Mouse (Mus musculus) spleen, adult 2 months (tissue): ENCODE data around the gene Araf. TPM values are rescaled to one million over a fixed set of nuclear protein-coding genes. Genes with fewer than 3 reads are reported as not detected.

ENCODE experiments used
- DNase-seq, 2 experiments: peaks; one replicate each; pipeline versions ENCODE4 v3.0.0 to v3.0.0-alpha.2; 2012 to 2021; ENCODE audit warnings: low spot score in 2 of 2, low read depth in 1 of 2
- H3K27ac ChIP-seq: fragments of 200-500 bp; 2 replicates; pipeline ENCODE4 v1.5.1; 2012; ENCODE audit warnings: low read length, inconsistent platforms; ENCODE audit not compliant: insufficient read depth
- H3K27me3 ChIP-seq: fragments of 200-500 bp; 2 replicates; pipeline ENCODE4 v1.6.1; 2012; ENCODE audit warnings: mild to moderate bottlenecking, moderate library complexity, low read length, inconsistent platforms; ENCODE audit not compliant: control insufficient read depth, insufficient read depth
- H3K36me3 ChIP-seq: fragments of 200-500 bp; 2 replicates; pipeline ENCODE4 v1.6.1; 2012; ENCODE audit warnings: mild to moderate bottlenecking, low read length, inconsistent platforms; ENCODE audit not compliant: control insufficient read depth, insufficient read depth
- H3K4me1 ChIP-seq: fragments of 200-500 bp; 2 replicates; pipeline ENCODE4 v1.6.1; 2011; ENCODE audit warnings: inconsistent platforms; ENCODE audit not compliant: control insufficient read depth, insufficient read depth, insufficient read length
- H3K4me3 ChIP-seq: fragments of 200-500 bp; 2 replicates; pipeline ENCODE4 v1.5.1; 2011; ENCODE audit warnings: mild to moderate bottlenecking, inconsistent platforms; ENCODE audit not compliant: insufficient read depth, insufficient read length; ENCODE audit errors: extremely low read depth
- CTCF ChIP-seq: fragments of 200-500 bp; IDR thresholded peaks from 2 replicates; pipeline ENCODE4 v1.5.1; 2011; ENCODE audit warnings: mild to moderate bottlenecking, inconsistent platforms; ENCODE audit not compliant: insufficient read depth, insufficient read length, insufficient replicate concordance; ENCODE audit errors: extremely low read depth
- POLR2A ChIP-seq: fragments of 200-500 bp; IDR thresholded peaks from 2 replicates; pipeline ENCODE4 v1.6.1; 2011; ENCODE audit warnings: low read depth, low read length, inconsistent platforms
- WGBS: fragments of 180-500 bp; shearing (Covaris S2); methylation state at CpG from one replicate; pipeline ENCODE4 v1.1.7; 2018; 5-methylcytosine and 5-hydroxymethylcytosine counted together
- polyA plus RNA-seq: library from polyadenylated mRNA; depleted of rRNA; stranded (reverse); fragments of >200 nt; gene quantifications from 2 replicates; pipeline ENCODE4 v1.2.3, GENCODE M21; 2012; rRNA removed

Gene Araf
- polyA plus RNA-seq = 143 and 164 TPM in 2 replicates

GRCm38 (mm10) chrX:20797681-20798080 is at the start of gene Araf:
Araf (plus strand) TSS chrX:20797814.
- no peak for DNase-seq
- Histone ChIP-seq H3K4me1 (no peaks in the 10 kb centered on the region; the same call in 1 of the 2 replicates), H3K27ac (peak within 1 kb of the TSS; percentile 78), H3K36me3 (no peaks in the 10 kb centered on the region), H3K4me3 (peak within 1 kb of the TSS; percentile 62; the same call in 1 of the 2 replicates), H3K27me3 (no peaks in the 10 kb centered on the region)
- TF ChIP-seq POLR2A (no peak), CTCF (no peak)
- WGBS = 21% methylated on average over 5 of the region's 7 CpGs

GRCm38 (mm10) chrX:20748829-20749228 is 48.8 kb upstream of the Araf start:
- no peak for TF ChIP-seq CTCF
- TF ChIP-seq POLR2A = no peak
- Histone ChIP-seq H3K27me3 (no peaks in the 10 kb centered on the region), H3K4me1 (no peaks in the 10 kb centered on the region), H3K4me3 (no peak overlapping the region), H3K27ac (no peak overlapping the region), H3K36me3 (no peaks in the 10 kb centered on the region)
- DNase-seq = no peak
- 88% methylated on average over 2 of the region's 2 CpGs for WGBS

DNA sequence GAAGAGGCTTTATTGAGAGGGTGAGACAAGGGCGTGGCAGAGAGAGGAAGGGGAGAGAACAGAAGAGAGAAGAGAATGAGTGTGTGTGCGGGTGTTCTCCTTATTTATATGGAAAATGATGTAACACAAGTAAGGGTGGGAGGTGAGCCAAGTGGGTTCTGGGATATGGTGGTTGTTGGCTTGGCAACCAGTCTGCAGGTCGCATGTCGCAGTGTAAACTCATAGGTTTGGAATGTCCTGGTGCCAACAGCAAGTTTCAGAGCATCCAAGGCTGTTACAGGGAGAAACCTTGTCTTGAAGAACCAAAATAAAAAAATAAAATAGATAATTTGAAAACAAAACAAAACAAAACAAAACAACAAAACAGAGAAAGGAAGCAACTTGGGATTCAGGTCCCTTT is 36.4 kb upstream of the Araf start:
- no peaks in the 10 kb centered on the region for H3K4me1 ChIP-seq
- TF ChIP-seq CTCF (no peak), POLR2A (no peak)
- no peaks in the 10 kb centered on the region for H3K27me3 ChIP-seq
- H3K4me3 ChIP-seq = no peak overlapping the region
- H3K27ac ChIP-seq = no peak overlapping the region
- no peaks in the 10 kb centered on the region for H3K36me3 ChIP-seq
- DNase-seq = no peak
- WGBS = 85% methylated on average over 4 of the region's 4 CpGs

DNA sequence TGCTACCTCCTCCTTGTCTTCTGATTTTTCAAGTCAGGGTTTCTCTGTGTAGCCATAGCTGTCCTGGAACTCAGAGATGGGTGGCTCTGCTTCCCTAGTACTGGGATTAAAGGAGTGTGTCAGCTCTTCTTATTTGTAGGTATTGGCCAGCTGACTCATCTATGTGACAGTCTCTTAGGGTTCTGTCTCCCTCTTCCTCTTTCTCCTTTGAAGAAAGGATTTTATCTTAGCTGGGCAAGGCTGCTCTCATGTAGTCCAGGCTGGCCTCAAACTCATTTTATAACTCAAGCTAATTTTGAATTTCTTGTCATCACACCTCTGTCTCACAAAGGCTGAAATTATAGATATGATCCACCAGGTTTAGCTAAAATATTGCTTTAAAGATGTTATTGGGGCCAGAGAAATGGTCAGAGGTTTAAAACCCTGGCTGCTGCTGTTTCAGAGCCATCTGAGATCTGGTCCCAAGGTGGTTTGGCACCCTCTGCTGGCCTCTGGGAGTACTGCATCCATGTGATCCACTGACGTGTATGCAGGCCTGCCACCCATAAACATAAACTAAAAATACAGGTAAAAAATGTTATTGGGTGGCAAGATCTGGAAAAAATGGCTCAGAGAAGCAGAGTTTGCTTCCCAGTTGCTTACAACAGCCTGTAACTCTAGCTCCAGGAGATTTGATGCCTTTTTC is 26.8 kb upstream of the Araf start:
- 13% methylated on average over 1 of the region's 1 CpGs for WGBS
- H3K4me3 ChIP-seq = no peak overlapping the region
- H3K27ac ChIP-seq = no peak overlapping the region
- DNase-seq = peak; percentile 62 to 78
- TF ChIP-seq CTCF (peak; percentile 64; the same call in 1 of the 2 replicates), POLR2A (no peak)
- no peaks in the 10 kb centered on the region for H3K4me1 ChIP-seq
- H3K36me3 ChIP-seq = no peaks in the 10 kb centered on the region
- no peaks in the 10 kb centered on the region for H3K27me3 ChIP-seq

- H3K4me3 ChIP-seq = no peak overlapping the region
- WGBS = 51% methylated on average over 2 of the region's 2 CpGs
- no peaks in the 10 kb centered on the region for H3K27me3 ChIP-seq
- H3K4me1 ChIP-seq = no peaks in the 10 kb centered on the region
- H3K27ac ChIP-seq = no peak overlapping the region
- H3K36me3 ChIP-seq = no peaks in the 10 kb centered on the region
- TF ChIP-seq CTCF (no peak), POLR2A (no peak)
- no peak for DNase-seq
These were observed 25.9 kb upstream of the Araf start for GRCm38 (mm10) chrX:20771666-20772065.

DNA sequence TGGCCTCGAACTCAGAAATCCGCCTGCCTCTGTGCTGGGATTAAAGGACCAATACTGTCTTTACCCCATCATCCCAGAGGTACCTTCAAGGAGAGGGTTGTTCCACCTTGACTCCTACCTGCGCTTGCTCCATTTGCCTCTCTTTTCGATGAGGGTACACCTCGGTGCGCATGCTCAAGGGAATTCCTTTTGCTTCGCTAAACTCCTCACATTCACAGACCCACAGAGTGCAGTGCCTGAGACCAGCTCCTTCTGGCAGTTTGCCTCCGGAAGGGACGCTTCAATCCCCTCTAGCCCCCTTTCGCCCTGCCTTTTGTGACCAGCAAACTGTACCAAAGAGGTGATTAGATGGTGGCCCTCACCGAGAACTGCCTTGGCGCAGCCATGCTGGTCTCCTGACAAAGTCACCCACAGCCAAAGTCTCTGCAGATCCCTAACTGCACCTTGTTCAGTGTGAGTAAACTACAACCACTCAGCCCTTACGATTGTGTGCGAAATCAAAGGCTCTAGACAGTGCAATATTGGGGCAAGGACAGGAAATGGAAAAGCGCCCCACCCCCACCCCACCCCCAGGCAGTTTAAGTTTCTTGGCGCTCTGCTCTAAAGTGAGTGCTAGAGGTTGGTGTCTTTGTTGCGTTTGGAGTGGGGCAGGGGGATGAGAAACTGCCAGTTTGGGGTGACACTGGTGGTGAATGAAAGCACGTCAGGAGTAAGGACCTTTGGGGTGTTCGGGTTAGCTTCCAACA is 22.2 kb upstream of the Araf start:
- Histone ChIP-seq H3K4me3 (no peak overlapping the region), H3K27ac (no peak overlapping the region), H3K27me3 (no peaks in the 10 kb centered on the region), H3K4me1 (no peaks in the 10 kb centered on the region), H3K36me3 (no peaks in the 10 kb centered on the region)
- DNase-seq = no peak
- TF ChIP-seq POLR2A (no peak), CTCF (no peak)
- WGBS = 75% methylated on average over 19 of the region's 19 CpGs

DNA sequence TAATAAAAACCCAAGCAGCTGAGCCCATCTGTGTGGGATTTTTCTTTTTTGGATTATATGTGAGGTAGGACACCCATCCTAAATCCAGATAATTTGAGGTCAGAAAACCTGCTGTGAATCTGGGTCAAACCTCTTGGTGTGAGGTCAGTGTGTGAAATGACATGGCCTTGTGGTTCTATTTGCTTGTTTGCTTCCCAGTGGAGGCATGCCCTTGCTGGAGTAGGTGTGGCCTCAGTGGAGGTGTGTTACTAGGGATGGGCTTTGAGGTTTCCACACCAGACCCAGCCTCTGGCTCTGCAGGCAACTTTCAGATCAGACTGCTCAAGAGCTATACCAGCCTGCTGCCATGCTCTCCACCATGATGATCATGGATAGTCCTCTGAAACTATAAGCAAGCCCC is 20.0 kb upstream of the Araf start:
- no peaks in the 10 kb centered on the region for H3K27me3 ChIP-seq
- no peak overlapping the region for H3K4me3 ChIP-seq
- TF ChIP-seq CTCF (no peak), POLR2A (no peak)
- DNase-seq = no peak
- H3K4me1 ChIP-seq = no peaks in the 10 kb centered on the region
- no peaks in the 10 kb centered on the region for H3K36me3 ChIP-seq
- no peak overlapping the region for H3K27ac ChIP-seq
